Mouse (Mus musculus) small intestine, adult 2 months (tissue): ENCODE measurements around the gene Inpp5e.

Experiments
- CTCF ChIP-seq: fragments of 200-500 bp; IDR thresholded peaks from 2 replicates; pipeline ENCODE4 v1.5.1; 2012; ENCODE audit warnings: low read depth, mild to moderate bottlenecking, control low read depth, inconsistent platforms, low read length, moderate library complexity, mixed read lengths; ENCODE audit not compliant: insufficient replicate concordance, insufficient read length; ENCODE audit errors: extremely low read depth
- POLR2A ChIP-seq: fragments of 200-500 bp; IDR thresholded peaks from 2 replicates; pipeline ENCODE4 v1.6.1; 2012; ENCODE audit warnings: low read depth, mild to moderate bottlenecking, control low read depth, inconsistent platforms, low read length, moderate library complexity

- TF ChIP-seq CTCF (peak; percentile 22; the same call in 1 of the 2 replicates), POLR2A (no peak)
Observed at GRCm38 (mm10) chr2:26357484-26357883, 51.5 kb downstream of the Inpp5e start.
